Mouse (Mus musculus) layer of hippocampus, postnatal 25 days (tissue): Measurements from ENCODE around the gene Prr27. TPM values are rescaled to one million over a fixed set of nuclear protein-coding genes. Genes with fewer than 3 reads are reported as not detected.

Source experiments
- DNase-seq, 2 experiments: peaks; one replicate each; pipeline ENCODE4 v3.0.0; 2022; ENCODE audit warnings: mixed read lengths in 2 of 2, low spot score in 1 of 2; ENCODE audit errors: extremely low spot score in 1 of 2
- total RNA-seq, 2 experiments: library from RNA; stranded (reverse); gene quantifications; 2 replicates each; pipeline ENCODE4 v1.2.3; 2021

Prr27 gene
- not detected for total RNA-seq

- DNase-seq, result no peak
These were observed at the start of gene Prr27 for GRCm38 (mm10) chr5:87825386-87825785. Gene Prr27, plus strand, starts transcription at chr5:87825686.

- peak in 1 of 2 experiments; percentile 3 for DNase-seq
These were observed 42.8 kb upstream of the Prr27 start for GRCm38 (mm10) chr5:87782731-87783130.

- DNase-seq, result no peak
These were observed 17.7 kb upstream of the Prr27 start, which contains the start of gene Csn1s2b for GRCm38 (mm10) chr5:87807782-87808181. Gene Csn1s2b, plus strand, starts transcription at chr5:87808082.

- no peak for DNase-seq
These were observed 16.2 kb upstream of the Prr27 start for GRCm38 (mm10) chr5:87809253-87809652.

GRCm38 (mm10) chr5:87855136-87855716 is 29.7 kb downstream of the Prr27 start:
- DNase-seq, result no peak

- DNase-seq, result no peak
These were observed 44.6 kb downstream of the Prr27 start for GRCm38 (mm10) chr5:87870084-87870483.

GRCm38 (mm10) chr5:87871423-87871822 is 45.9 kb downstream of the Prr27 start:
- DNase-seq, result no peak

GRCm38 (mm10) chr5:87884729-87885128 is 59.2 kb downstream of the Prr27 start, which contains the start of gene Odam:
Gene Odam, plus strand, starts transcription at chr5:87885029.
- no peak for DNase-seq

Other genes with a start within 250 kb of the Prr27 start
- not detected for gene Sult1e1, start 234.1 kb upstream of the Prr27 start, total RNA-seq
- not detected for gene Csn1s1, start 159.5 kb upstream of the Prr27 start, total RNA-seq
- not detected for gene Csn2, start 126.1 kb upstream of the Prr27 start, total RNA-seq
- not detected for gene Csn1s2a, start 51.1 kb upstream of the Prr27 start, total RNA-seq
- not detected for gene Csn1s2b, start 17.6 kb upstream of the Prr27 start, total RNA-seq
- gene Odam, start 59.3 kb downstream of the Prr27 start, total RNA-seq, result not detected
- not detected for gene Csn3, start 99.9 kb downstream of the Prr27 start, total RNA-seq
- not detected for gene 2310003L06Rik, start 143.8 kb downstream of the Prr27 start, total RNA-seq
- not detected for gene Gm28434, start 143.8 kb downstream of the Prr27 start, total RNA-seq
- gene Cabs1, start 153.8 kb downstream of the Prr27 start, total RNA-seq, result not detected
- gene Smr3a, start 176.9 kb downstream of the Prr27 start, total RNA-seq, result not detected